Mouse (Mus musculus) liver, adult 2 months (tissue): ENCODE measurements at regions not wholly inside any gene's neighbourhood (a gene's known extent, or its start where the extent isn't known, plus 50 kb on each side); places are given as distances from the start of the nearest gene placed in this dataset.

ENCODE experiments used
- DNase-seq: peaks from one replicate; pipeline ENCODE4 v3.0.0-alpha.2; 2011; ENCODE audit warnings: low read depth, low spot score; ENCODE audit errors: extremely low read depth
- H3K27ac ChIP-seq: fragments of 200-500 bp; replicated peaks from 2 replicates; pipeline ENCODE4 v1.5.1; 2012; ENCODE audit warnings: low read depth, mild to moderate bottlenecking, control low read depth, inconsistent platforms, low read length; ENCODE audit not compliant: insufficient read depth
- H3K27me3 ChIP-seq: fragments of 200-500 bp; 2 replicates; pipeline ENCODE4 v1.6.1; 2012; ENCODE audit warnings: mild to moderate bottlenecking, moderate library complexity, low read length, inconsistent platforms; ENCODE audit not compliant: control insufficient read depth, insufficient read depth
- H3K36me3 ChIP-seq: fragments of 200-500 bp; 2 replicates; pipeline ENCODE4 v1.6.1; 2012; ENCODE audit warnings: low read length, inconsistent platforms; ENCODE audit not compliant: control insufficient read depth, insufficient read depth
- H3K4me1 ChIP-seq: fragments of 200-500 bp; 2 replicates; pipeline ENCODE4 v1.6.1; 2011; ENCODE audit warnings: low read length; ENCODE audit not compliant: control insufficient read depth, insufficient read depth
- H3K4me3 ChIP-seq: fragments of 200-500 bp; 2 replicates; pipeline ENCODE4 v1.5.1; 2011; ENCODE audit warnings: low read depth, mild to moderate bottlenecking, control low read depth, low read length, moderate library complexity; ENCODE audit not compliant: insufficient read depth
- H3K79me2 ChIP-seq: fragments of 200-500 bp; 2 replicates; pipeline ENCODE4 v1.6.1; 2012; ENCODE audit warnings: inconsistent platforms, mild to moderate bottlenecking, low read length, moderate library complexity; ENCODE audit not compliant: control insufficient read depth, insufficient read depth
- H3K9ac ChIP-seq: fragments of 200-500 bp; 2 replicates; pipeline ENCODE4 v1.6.1; 2012; ENCODE audit warnings: low read depth, mild to moderate bottlenecking, control low read depth, inconsistent platforms, low read length
- CTCF ChIP-seq: fragments of 200-500 bp; IDR thresholded peaks from 2 replicates; pipeline ENCODE4 v1.5.1; 2011; ENCODE audit warnings: low read depth, low read length, control low read depth
- POLR2A ChIP-seq: fragments of 200-500 bp; IDR thresholded peaks from 2 replicates; pipeline ENCODE4 v1.6.1; 2011; ENCODE audit warnings: low read length, control low read depth; ENCODE audit not compliant: insufficient read depth; ENCODE audit errors: extremely low read depth
- WGBS: fragments of 180-500 bp; shearing (Covaris S2); methylation state at CpG from one replicate; pipeline ENCODE4 v1.1.7; 2018; 5-methylcytosine and 5-hydroxymethylcytosine counted together

DNA sequence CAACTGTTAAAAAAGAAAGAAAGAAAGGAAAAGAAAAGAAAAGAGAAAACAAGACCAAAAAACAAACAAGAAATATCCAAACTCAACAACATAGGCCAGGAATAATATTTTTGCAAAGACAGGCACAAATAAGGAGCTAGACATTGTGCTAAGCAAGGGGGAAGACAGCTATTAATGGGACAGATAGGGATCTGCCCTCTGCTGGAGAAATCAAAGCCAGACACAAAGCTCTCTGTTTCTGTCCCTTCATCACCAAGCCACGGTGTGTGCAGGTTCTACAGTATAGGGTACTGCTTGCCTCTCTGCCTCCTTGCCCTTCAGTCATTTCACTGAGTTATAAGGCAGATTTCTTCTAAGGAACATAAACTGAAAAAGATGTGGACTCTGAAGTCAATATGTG is 57.8 kb upstream of the Chchd3 start:
- Histone ChIP-seq H3K4me1 (no peaks in the 10 kb centered on the region), H3K79me2 (no peaks in the 10 kb centered on the region), H3K27ac (no peak overlapping the region), H3K36me3 (no peaks in the 10 kb centered on the region), H3K9ac (no peak overlapping the region), H3K4me3 (no peak overlapping the region), H3K27me3 (no peaks in the 10 kb centered on the region)
- 43% methylated on average over 1 of the region's 1 CpGs for WGBS
- DNase-seq: no peak
- TF ChIP-seq POLR2A (no peak), CTCF (no peak)

DNA sequence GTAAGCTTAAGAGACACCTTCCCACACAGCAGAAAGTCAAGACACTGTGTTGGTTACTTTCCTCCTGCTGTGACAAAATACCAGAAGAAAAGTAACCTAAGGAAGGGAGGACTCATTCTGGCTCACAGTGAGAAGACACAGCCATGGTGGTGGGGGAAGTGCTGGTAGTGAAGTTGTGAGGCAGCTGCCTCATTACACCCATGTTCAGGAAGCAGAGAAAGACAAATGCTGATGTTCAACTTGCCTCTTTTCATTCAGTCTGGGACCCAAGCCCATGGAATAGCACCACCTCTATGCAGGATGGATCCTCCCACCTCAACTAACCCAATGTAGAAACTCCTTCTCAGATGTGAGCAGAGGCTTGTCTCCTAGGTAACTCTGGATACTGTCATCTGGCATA is 60.5 kb upstream of the Chchd3 start:
- Histone ChIP-seq H3K4me1 (no peaks in the 10 kb centered on the region), H3K9ac (no peak overlapping the region), H3K79me2 (no peaks in the 10 kb centered on the region), H3K4me3 (no peak overlapping the region), H3K27me3 (no peaks in the 10 kb centered on the region), H3K36me3 (no peaks in the 10 kb centered on the region), H3K27ac (no peak overlapping the region)
- TF ChIP-seq POLR2A: no peak
- TF ChIP-seq CTCF: no peak
- DNase-seq: no peak

- 12% methylated on average over 8 of the region's 8 CpGs for WGBS
- TF ChIP-seq POLR2A: no peak
- peak; percentile 83 for TF ChIP-seq CTCF
- no peak overlapping the region for H3K9ac ChIP-seq
- DNase-seq: peak; percentile 53
- H3K4me3 ChIP-seq: no peak overlapping the region
- no peaks in the 10 kb centered on the region for H3K27me3 ChIP-seq
- H3K27ac ChIP-seq: no peak overlapping the region
- H3K79me2 ChIP-seq: no peaks in the 10 kb centered on the region
- no peaks in the 10 kb centered on the region for H3K36me3 ChIP-seq
- no peaks in the 10 kb centered on the region for H3K4me1 ChIP-seq
These were observed 66.5 kb upstream of the Chchd3 start for GRCm38 (mm10) chr6:33126574-33126973.

DNA sequence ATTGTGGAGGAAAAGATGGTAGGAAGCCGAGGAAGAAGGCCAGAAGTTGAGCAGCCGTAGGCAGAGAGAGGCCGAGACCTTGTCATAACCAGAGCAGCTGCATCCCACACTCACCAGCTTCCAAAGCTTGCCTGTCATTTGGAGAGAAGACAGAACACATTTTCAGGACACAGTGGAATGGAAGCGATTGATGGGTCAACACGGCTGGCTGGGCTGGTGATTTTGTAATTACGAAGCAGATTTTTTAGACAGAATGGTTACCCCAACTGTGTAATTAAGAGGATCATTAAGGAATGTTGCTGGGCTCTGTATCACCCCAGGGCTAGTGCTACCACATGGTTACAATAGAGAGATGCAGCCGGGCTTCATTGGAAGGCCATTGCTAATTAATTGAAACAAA is 76.8 kb upstream of the Chchd3 start:
- no peaks in the 10 kb centered on the region for H3K79me2 ChIP-seq
- no peaks in the 10 kb centered on the region for H3K4me1 ChIP-seq
- H3K27ac ChIP-seq: no peak overlapping the region
- TF ChIP-seq CTCF (no peak), POLR2A (no peak)
- no peak overlapping the region for H3K4me3 ChIP-seq
- no peak overlapping the region for H3K9ac ChIP-seq
- H3K36me3 ChIP-seq: no peaks in the 10 kb centered on the region
- 82% methylated on average over 7 of the region's 7 CpGs for WGBS
- no peak for DNase-seq
- no peaks in the 10 kb centered on the region for H3K27me3 ChIP-seq

DNA sequence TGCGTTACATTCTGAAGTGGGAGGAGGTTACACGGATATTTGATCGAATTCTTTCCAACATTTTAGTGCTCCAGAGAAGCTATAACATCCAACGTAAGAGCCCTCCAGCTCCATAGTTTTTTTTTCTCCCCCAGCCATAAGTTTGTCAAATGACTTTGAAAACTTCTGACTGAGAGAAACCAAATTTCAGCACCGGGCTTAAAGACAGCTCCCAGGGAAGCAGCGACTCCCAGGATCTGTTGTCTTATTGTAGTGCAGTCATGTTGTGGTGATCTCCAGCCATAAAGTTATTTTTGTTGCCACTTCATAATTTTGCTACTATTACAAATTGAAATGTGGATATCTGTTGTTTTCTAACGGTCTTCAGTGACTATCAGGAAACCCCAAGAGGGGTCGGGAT is 77.8 kb upstream of the Chchd3 start:
- Histone ChIP-seq H3K27ac (no peak overlapping the region), H3K36me3 (no peaks in the 10 kb centered on the region), H3K79me2 (no peaks in the 10 kb centered on the region), H3K4me3 (no peak overlapping the region), H3K27me3 (no peaks in the 10 kb centered on the region), H3K4me1 (no peaks in the 10 kb centered on the region), H3K9ac (no peak overlapping the region)
- DNase-seq: no peak
- TF ChIP-seq CTCF (no peak), POLR2A (no peak)
- 43% methylated on average over 8 of the region's 8 CpGs for WGBS

DNA sequence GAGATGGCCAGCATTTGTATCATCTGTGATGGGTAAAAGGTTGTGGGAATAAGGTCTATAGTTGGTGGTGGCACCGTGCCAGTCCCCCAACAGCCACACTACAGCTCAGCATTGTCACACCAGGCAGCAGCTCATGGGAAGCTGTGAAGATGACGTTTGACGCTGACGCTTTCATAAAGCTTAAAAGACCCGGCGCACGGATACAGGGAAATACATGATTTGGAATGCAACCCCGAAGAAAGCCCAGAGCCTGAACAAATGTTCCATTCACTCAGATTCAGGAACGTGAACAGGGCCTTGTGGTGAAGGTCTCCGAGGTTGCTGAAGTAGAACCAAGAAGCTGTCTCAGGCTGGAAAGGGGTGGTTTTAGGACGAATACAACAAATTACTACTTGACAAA is 82.4 kb upstream of the Exoc4 start:
- no peak for TF ChIP-seq POLR2A

More for the DNA sequence above, 82.4 kb upstream of the Exoc4 start:
- Histone ChIP-seq H3K79me2 (no peaks in the 10 kb centered on the region), H3K9ac (no peak overlapping the region), H3K27ac (no peak overlapping the region), H3K4me3 (no peak overlapping the region), H3K27me3 (no peaks in the 10 kb centered on the region), H3K4me1 (no peaks in the 10 kb centered on the region), H3K36me3 (no peaks in the 10 kb centered on the region)
- no peak for DNase-seq
- WGBS: 88% methylated on average over 11 of the region's 11 CpGs
